Mouse (Mus musculus) forebrain, embryonic 15.5 days (tissue): Measurements from ENCODE around the gene Cysrt1. TPM values are rescaled to one million over a fixed set of nuclear protein-coding genes. Genes with fewer than 3 reads are reported as not detected.
A peak's percentile ranks its signal among the peaks of the same experiment; 100 is the strongest.
"Not testable (repeated sequence)": the region's sequence is repeated elsewhere in the genome, so short reads cannot be mapped to it uniquely, and the experiment has no call there.

Source experiments
- ATAC-seq: fragments of 200-750 bp; cut with Nextera tagmentation; replicated peaks from 2 replicates; pipeline ENCODE4 v1.8.0; 2017; ENCODE audit warnings: mild to moderate bottlenecking, moderate TSS enrichment, moderate library complexity
- H3K27ac ChIP-seq: fragments of 300-500 bp; sonication (generic); replicated peaks from 2 replicates; pipeline ENCODE4 v1.5.1; 2015; ENCODE audit warnings: mild to moderate bottlenecking, inconsistent platforms
- H3K27me3 ChIP-seq: fragments of 300-500 bp; sonication (generic); 2 replicates; pipeline ENCODE4 v1.6.1; 2015; ENCODE audit warnings: inconsistent platforms
- H3K36me3 ChIP-seq: fragments of 300-500 bp; sonication (generic); 2 replicates; pipeline ENCODE4 v1.6.1; 2015; ENCODE audit warnings: mild to moderate bottlenecking, inconsistent platforms
- H3K4me1 ChIP-seq: fragments of 300-500 bp; sonication (generic); 2 replicates; pipeline ENCODE4 v1.6.1; 2015; ENCODE audit warnings: inconsistent platforms
- H3K4me2 ChIP-seq: fragments of 300-500 bp; sonication (generic); replicated peaks from 2 replicates; pipeline ENCODE4 v1.6.1; 2015; ENCODE audit warnings: mild to moderate bottlenecking, inconsistent platforms
- H3K4me3 ChIP-seq: fragments of 300-500 bp; sonication (generic); 2 replicates; pipeline ENCODE4 v1.5.1; 2015; ENCODE audit warnings: mild to moderate bottlenecking, inconsistent platforms
- H3K9ac ChIP-seq: fragments of 300-500 bp; sonication (generic); replicated peaks from 2 replicates; pipeline ENCODE4 v1.6.1; 2015; ENCODE audit warnings: mild to moderate bottlenecking, inconsistent platforms
- H3K9me3 ChIP-seq: fragments of 300-500 bp; sonication (generic); 2 replicates; pipeline ENCODE4 v1.6.1; 2016; ENCODE audit warnings: inconsistent platforms
- WGBS: fragments of 180-500 bp; shearing (Covaris S2); methylation state at CpG from one replicate; pipeline ENCODE4 v1.1.7; 2015; ENCODE audit warnings: mixed read lengths; 5-methylcytosine and 5-hydroxymethylcytosine counted together
- polyA plus RNA-seq: library from polyadenylated mRNA; unstranded; fragments of >200 nt; fragmentation: Nextera tagmentation; extraction: Ambion mirVana; gene quantifications from 2 replicates; pipeline ENCODE4 v1.2.1, GENCODE M21; 2015

Cysrt1 gene
- polyA plus RNA-seq, 1 experiment from 2014 or later: 0.20 TPM

DNA sequence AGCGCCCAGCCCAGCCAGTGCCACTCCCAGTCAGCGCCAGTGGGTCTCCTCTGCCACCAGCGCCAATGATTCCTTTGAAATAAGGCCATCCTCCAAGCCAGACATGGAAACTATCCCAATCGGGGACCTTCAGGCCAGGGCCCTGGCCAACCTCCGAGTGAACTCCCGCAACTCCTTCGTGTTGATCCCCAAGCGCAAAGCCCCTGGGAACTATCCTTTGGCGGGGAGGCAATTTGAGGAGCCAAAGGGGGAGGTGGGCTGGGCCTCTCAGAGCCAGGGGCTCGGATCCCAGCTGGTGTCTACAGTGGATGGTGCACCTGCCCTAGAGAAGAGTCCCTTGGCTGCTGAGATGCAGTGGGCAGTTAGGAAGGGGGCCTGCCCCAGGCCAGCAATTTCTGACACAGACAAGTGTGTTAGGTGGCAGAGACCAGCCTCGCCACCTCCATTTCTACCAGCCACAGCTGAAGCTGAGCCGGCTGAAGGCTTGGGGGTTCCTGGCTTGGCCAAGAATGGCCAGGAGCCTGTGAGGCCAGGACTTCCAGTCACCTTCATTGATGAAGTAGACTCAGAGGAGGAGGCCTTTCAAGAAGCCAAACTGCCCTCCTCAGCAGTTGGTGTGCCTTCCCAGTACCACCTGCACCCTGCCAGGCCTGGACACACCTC lies 21.5 kb upstream of the Cysrt1 start:
- H3K9me3 ChIP-seq: no peaks in the 10 kb centered on the region
- 21% methylated on average over 12 of the region's 12 CpGs for WGBS
- H3K27me3 ChIP-seq: peaks cover 15% of the 10 kb centered on the region; the same call in 1 of the 2 replicates
- peak overlapping the region; percentile 60 for H3K9ac ChIP-seq
- H3K4me1 ChIP-seq: peaks cover 56% of the 10 kb centered on the region
- no peak for ATAC-seq
- H3K4me3 ChIP-seq: peak overlapping the region; percentile 63
- H3K36me3 ChIP-seq: no peaks in the 10 kb centered on the region
- peak overlapping the region; percentile 98 for H3K4me2 ChIP-seq
- no peak overlapping the region for H3K27ac ChIP-seq

DNA sequence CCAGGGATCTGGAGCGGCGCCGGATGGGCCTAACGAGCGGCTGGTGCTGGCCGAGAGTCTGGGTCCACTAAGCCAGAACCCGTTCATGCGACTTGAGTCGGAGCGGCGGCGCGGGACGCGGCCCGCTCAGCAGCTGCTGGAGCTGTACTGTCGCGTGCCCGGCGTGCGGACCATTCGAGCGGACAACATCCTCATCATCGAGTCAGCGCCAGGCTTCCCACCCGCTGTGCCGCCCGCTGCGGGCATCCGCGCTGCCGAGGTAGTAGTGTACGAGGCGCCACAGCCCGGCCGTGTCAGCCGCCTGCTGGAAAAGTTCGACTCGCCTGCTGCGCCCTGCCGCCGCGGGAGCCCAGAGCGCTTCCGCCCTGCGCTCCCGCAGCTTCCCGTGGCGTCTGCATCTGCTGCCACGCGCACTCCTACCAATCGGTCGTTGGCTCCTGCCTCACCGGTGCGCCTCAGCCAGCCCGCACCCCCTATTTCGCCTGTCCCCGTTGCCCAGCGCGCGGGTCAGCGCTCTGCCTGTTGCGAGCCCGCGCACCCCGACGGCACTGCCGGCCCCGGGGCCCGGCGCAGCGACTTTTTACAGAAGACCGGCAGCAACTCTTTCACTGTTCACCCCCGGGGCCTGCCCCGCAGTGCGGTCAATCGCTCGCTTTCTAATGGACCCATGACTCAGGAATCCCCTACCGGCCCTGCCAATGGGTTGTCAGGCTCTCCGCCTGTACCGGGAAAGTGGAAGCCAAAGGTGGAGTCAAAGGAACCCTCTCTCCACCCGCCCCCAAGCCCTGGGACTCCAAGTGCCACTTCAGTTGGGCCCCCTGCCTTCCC lies 20.8 kb upstream of the Cysrt1 start:
- Histone ChIP-seq H3K9ac (peak overlapping the region; percentile 60), H3K4me3 (peak overlapping the region; percentile 63), H3K9me3 (no peaks in the 10 kb centered on the region), H3K4me1 (peaks cover 58% of the 10 kb centered on the region), H3K4me2 (peak overlapping the region; percentile 98), H3K27me3 (peaks cover 15% of the 10 kb centered on the region; the same call in 1 of the 2 replicates), H3K27ac (peak overlapping the region; percentile 62), H3K36me3 (no peaks in the 10 kb centered on the region)
- no peak for ATAC-seq
- under 1% methylated on average over 82 of the region's 82 CpGs for WGBS

- H3K4me1 ChIP-seq: peaks cover 51% of the 10 kb centered on the region
- H3K36me3 ChIP-seq: no peaks in the 10 kb centered on the region
- WGBS: under 1% methylated on average over 39 of the region's 39 CpGs
- peak within 1 kb of the TSS; percentile 98 for H3K4me2 ChIP-seq
- peaks cover 15% of the 10 kb centered on the region; the same call in 1 of the 2 replicates for H3K27me3 ChIP-seq
- ATAC-seq: peak; percentile 100
- peak within 1 kb of the TSS; percentile 62 for H3K27ac ChIP-seq
- H3K9ac ChIP-seq: peak within 1 kb of the TSS; percentile 60
- H3K4me3 ChIP-seq: peak within 1 kb of the TSS; percentile 63
- H3K9me3 ChIP-seq: no peaks in the 10 kb centered on the region
These were observed 20.1 kb upstream of the Cysrt1 start, which contains the start of gene Tprn for GRCm38 (mm10) chr2:25262291-25262767. Gene Tprn (plus strand): TSS chr2:25262618.

DNA sequence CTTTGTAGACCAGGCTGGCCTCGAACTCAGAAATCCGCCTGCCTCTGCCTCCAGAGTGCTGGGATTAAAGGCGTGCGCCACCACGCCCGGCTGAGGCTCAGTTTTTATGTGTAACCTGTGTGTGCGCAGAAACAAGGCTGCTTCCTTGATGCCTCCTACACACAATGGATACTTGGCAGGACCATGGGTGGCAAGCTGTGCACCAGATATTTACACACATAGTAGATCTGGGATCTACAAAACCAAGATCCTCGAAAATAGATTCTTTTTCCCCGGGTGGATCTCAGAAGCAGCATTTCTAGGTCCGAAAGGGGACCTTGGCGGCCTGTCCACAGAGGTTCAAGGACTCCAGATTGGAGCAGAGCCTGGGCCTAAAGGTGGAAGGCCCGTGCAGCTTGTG lies 19.6 kb upstream of the Cysrt1 start:
- Histone ChIP-seq H3K36me3 (no peaks in the 10 kb centered on the region), H3K9me3 (no peaks in the 10 kb centered on the region), H3K4me3 (peak overlapping the region; percentile 63), H3K9ac (peak overlapping the region; percentile 47), H3K27ac (peak overlapping the region; percentile 62), H3K4me1 (peaks cover 50% of the 10 kb centered on the region), H3K27me3 (peaks cover 15% of the 10 kb centered on the region; the same call in 1 of the 2 replicates), H3K4me2 (peak overlapping the region; percentile 98)
- ATAC-seq: peak; percentile 5; the same call in 1 of the 2 replicates
- WGBS: 47% methylated on average over 12 of the region's 12 CpGs

- Histone ChIP-seq H3K4me2 (no peak overlapping the region), H3K4me1 (peaks cover 39% of the 10 kb centered on the region), H3K27ac (no peak overlapping the region), H3K36me3 (no peaks in the 10 kb centered on the region), H3K9ac (no peak overlapping the region), H3K27me3 (peaks cover 8% of the 10 kb centered on the region; the same call in 1 of the 2 replicates), H3K4me3 (no peak overlapping the region), H3K9me3 (no peaks in the 10 kb centered on the region)
- ATAC-seq: no peak
- WGBS: 44% methylated on average over 2 of the region's 2 CpGs
These were observed 16.6 kb upstream of the Cysrt1 start for GRCm38 (mm10) chr2:25258887-25259286.

DNA sequence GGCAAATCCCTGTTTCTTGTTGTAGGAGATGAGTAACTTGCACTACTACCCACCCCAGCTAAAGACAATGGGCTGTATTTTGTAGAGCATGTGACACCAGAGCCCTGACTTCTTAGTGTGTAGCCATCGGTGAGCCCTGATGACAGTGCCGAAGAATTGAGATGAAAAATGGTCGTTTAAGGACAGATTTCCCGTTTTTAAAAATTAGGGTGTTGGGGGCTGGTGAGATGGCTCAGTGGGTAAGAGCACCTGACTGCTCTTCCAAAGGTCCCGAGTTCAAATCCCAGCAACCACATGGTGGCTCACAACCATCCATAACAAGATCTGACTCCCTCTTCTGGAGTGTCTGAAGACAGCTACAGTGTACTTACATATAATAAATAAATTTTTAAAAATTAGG lies 15.0 kb upstream of the Cysrt1 start:
- H3K9ac ChIP-seq, H3K36me3 ChIP-seq, H3K4me2 ChIP-seq, H3K9me3 ChIP-seq, ATAC-seq, H3K27me3 ChIP-seq, H3K4me3 ChIP-seq, H3K27ac ChIP-seq: not testable (repeated sequence)
- 91% methylated on average over 5 of the region's 5 CpGs for WGBS
- peaks cover 29% of the 10 kb centered on the region for H3K4me1 ChIP-seq

- H3K9me3 ChIP-seq, H3K36me3 ChIP-seq, H3K27ac ChIP-seq, H3K27me3 ChIP-seq, ATAC-seq: not testable (repeated sequence)
- Histone ChIP-seq H3K4me2 (peak overlapping the region; percentile 98), H3K4me1 (peaks cover 24% of the 10 kb centered on the region), H3K4me3 (peak overlapping the region; percentile 88), H3K9ac (peak overlapping the region; percentile 87)
- 58% methylated on average over 12 of the region's 12 CpGs for WGBS
These were observed 14.3 kb upstream of the Cysrt1 start for GRCm38 (mm10) chr2:25256443-25257109.

DNA sequence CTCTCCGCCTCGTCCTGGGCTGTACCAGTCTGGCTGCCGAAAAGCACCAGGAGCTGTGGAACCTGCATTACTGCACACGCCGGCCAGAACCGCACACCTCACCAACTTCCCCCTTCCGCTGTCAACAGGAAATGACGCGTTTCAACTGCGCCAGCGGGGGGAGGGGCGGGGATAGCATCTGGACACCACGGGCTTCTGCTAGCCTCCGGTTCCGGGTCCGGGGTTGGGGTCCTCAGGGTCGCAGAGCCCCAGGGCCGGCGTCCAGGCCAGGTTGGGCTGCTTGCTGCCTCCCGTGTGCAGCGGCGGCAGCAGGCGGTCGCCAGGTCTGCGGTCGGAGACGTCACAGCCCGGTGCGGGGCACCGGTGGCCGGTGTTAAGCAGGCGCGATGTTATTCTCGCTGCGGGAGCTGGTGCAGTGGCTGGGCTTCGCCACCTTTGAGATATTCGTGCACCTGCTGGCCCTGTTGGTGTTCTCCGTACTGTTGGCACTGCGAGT lies 13.1 kb upstream of the Cysrt1 start, which contains the start of gene Tmem203:
Gene Tmem203, plus strand, starts transcription at position 156 of the 496 bp plus-strand sequence.
- peak; percentile 92 for ATAC-seq
- Histone ChIP-seq H3K4me2 (peak within 1 kb of the TSS; percentile 98), H3K4me3 (peak within 1 kb of the TSS; percentile 88), H3K27me3 (no peaks in the 10 kb centered on the region), H3K27ac (peak within 1 kb of the TSS; percentile 84), H3K4me1 (peaks cover 24% of the 10 kb centered on the region), H3K36me3 (peaks cover under 1% of the 10 kb centered on the region; the same call in 1 of the 2 replicates), H3K9ac (peak within 1 kb of the TSS; percentile 87), H3K9me3 (no peaks in the 10 kb centered on the region)
- under 1% methylated on average over 39 of the region's 39 CpGs for WGBS

DNA sequence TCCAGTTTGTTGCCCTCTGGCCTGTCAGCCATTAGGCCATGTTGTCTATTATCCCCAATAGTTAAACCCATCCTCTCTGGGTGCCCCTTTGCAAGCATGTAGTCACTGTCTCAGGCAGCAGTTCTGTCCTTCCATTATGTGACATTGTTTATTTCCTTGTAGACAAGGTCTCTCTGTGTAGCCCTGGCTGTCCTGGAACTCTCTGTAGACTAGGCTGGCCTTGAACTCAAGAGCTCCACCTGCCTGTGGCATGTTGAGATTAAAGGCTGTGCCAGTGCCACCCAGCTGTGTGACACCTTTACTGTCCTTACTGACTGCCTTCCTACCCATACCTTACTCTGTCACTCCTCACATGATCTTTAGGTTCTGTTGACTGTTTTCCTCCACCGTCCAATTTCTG lies 10.1 kb upstream of the Cysrt1 start:
- H3K27ac ChIP-seq: no peak overlapping the region
- no peak overlapping the region for H3K4me3 ChIP-seq
- 81% methylated on average over 1 of the region's 1 CpGs for WGBS
- no peak overlapping the region for H3K9ac ChIP-seq
- no peak for ATAC-seq
- no peaks in the 10 kb centered on the region for H3K27me3 ChIP-seq
- peaks cover 22% of the 10 kb centered on the region for H3K4me1 ChIP-seq
- peaks cover 21% of the 10 kb centered on the region for H3K36me3 ChIP-seq
- no peaks in the 10 kb centered on the region for H3K9me3 ChIP-seq
- H3K4me2 ChIP-seq: no peak overlapping the region

- Histone ChIP-seq H3K27ac (no peak within 1 kb of the TSS), H3K27me3 (no peaks in the 10 kb centered on the region), H3K9ac (no peak within 1 kb of the TSS), H3K36me3 (peaks cover 35% of the 10 kb centered on the region), H3K4me1 (peaks cover 19% of the 10 kb centered on the region), H3K4me2 (no peak within 1 kb of the TSS), H3K4me3 (no peak within 1 kb of the TSS), H3K9me3 (no peaks in the 10 kb centered on the region)
- 90% methylated on average over 10 of the region's 10 CpGs for WGBS
- no peak for ATAC-seq
These were observed 4.2 kb upstream of the Cysrt1 start, which contains the start of gene AL732309.1 for GRCm38 (mm10) chr2:25246183-25247072. Gene AL732309.1 (minus strand): TSS chr2:25246863.

DNA sequence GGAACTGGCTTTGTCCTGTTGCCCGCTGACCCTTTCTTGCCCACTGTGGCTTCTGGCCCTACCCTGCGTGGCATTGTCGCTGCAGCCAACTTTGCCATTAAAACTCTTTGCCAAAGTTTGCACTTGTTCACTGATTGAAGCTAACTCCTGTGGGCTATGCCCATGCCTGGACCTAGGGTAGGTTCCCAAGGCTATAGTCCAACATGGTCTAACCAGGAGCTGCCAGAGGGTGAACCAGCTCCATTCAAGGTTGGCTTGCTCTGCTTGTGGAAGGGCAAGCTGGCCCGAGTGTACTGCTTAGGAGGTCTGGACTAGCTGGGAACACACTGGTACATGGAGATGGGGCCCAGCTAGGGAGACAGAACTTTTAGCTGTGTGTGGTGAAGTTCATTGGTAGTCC lies 1.9 kb upstream of the Cysrt1 start:
- no peak overlapping the region for H3K4me3 ChIP-seq
- WGBS: 91% methylated on average over 4 of the region's 4 CpGs
- ATAC-seq: no peak
- peaks cover 29% of the 10 kb centered on the region for H3K4me1 ChIP-seq
- H3K9me3 ChIP-seq: no peaks in the 10 kb centered on the region
- no peak overlapping the region for H3K27ac ChIP-seq
- H3K9ac ChIP-seq: no peak overlapping the region
- no peaks in the 10 kb centered on the region for H3K27me3 ChIP-seq
- no peak overlapping the region for H3K4me2 ChIP-seq
- peaks cover 24% of the 10 kb centered on the region for H3K36me3 ChIP-seq
